19 mouse cellular contexts compared by ENCODE assay signal in the genomic region with DNA sequence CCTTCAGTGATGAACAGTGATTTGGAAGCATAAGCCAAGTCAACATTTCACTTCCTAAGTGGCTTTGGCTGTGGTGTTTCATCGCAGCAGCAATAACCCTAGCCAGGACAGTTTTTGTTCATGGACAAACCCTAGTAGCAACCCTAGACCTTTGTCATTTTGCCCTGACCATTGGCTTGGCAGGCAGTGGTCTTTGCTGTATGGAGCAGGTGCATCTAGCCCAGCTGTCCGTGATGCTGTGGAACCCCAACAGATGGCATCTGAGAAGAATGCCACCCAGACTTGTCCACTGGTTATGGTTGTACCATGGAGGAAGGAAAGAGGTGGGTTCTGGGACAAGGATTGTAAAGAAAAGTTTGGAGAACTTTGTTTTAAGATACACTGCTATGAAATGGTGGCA.
DNase-seq lines count a peak whose midpoint lies in the region; ATAC-seq and TF ChIP-seq lines count a peak whose summit lies in the region.
"Had no signal": no experiment of that assay in that cellular context is flagged by ENCODE, and none has a peak within 500 bp of the region (broad histone marks: within the 10 kb centered on the region; RNA-seq: fewer than 3 reads in every experiment).

No protein-coding gene starts in this region.

- DNase-seq in heart, adult 11 months = peak; percentile 62
- no peak for DNase-seq in heart, adult 9 months (ENCODE audit: low spot score in 2 of 2)
- DNase-seq in stomach, postnatal 0 days (ENCODE audit: low spot score) = no peak
- DNase-seq: adrenal gland, adult 2 months; adrenal gland, adult 8-10 months; adrenal gland, postnatal 10 days; adrenal gland, postnatal 14 days; adrenal gland, postnatal 25 days; adrenal gland, postnatal 36 days; B cell, adult 2 months; cerebellum, adult 11 months; cerebellum, adult 11-12 months; cerebellum, adult 18-20 months had no signal

- no peaks in the 10 kb centered on the region for H3K79me2 ChIP-seq in myocyte (ENCODE audit: control insufficient read depth, insufficient read depth)

- no peak overlapping the region for H3K27ac ChIP-seq in stomach, postnatal 0 days (replicated peaks)

- H3K4me1 ChIP-seq in stomach, postnatal 0 days (replicated peaks; ENCODE audit: control insufficient read depth, insufficient read depth) = no peaks in the 10 kb centered on the region

- no peaks in the 10 kb centered on the region for H3K9me3 ChIP-seq in stomach, postnatal 0 days (ENCODE audit: control insufficient read depth, low read length)

- no peak for TF ChIP-seq EP300 in stomach, postnatal 0 days (optimal IDR thresholded peaks at IDR 0.05)

- H3K4me3 ChIP-seq in myocyte = no peak overlapping the region
- H3K4me3 ChIP-seq in stomach, postnatal 0 days (ENCODE audit: low read depth, low read length) = no peak overlapping the region

- no peak for ATAC-seq in stomach, postnatal 0 days (ENCODE audit: low FRiP score, low TSS enrichment)
- ATAC-seq: activated CD4-positive, CD25-positive, alpha-beta regulatory T cell, adult 4 months; CD4-positive, CD25-positive, alpha-beta regulatory T cell, adult 4 months had no signal

- no peak overlapping the region for H3K9ac ChIP-seq in stomach, postnatal 0 days (ENCODE audit: low read length)

- no peaks in the 10 kb centered on the region for H3K36me3 ChIP-seq in myocyte (ENCODE audit: control insufficient read depth, insufficient read depth)
- H3K36me3 ChIP-seq in stomach, postnatal 0 days (ENCODE audit: control insufficient read depth, insufficient read depth, low read length) = no peaks in the 10 kb centered on the region
- H3K36me3 ChIP-seq: G1E had no signal

- H3K27me3 ChIP-seq in myocyte (ENCODE audit: control insufficient read depth, insufficient read depth, insufficient read length) = no peaks in the 10 kb centered on the region
- no peaks in the 10 kb centered on the region for H3K27me3 ChIP-seq in stomach, postnatal 0 days (ENCODE audit: control insufficient read depth, insufficient read depth, low read length)
- H3K27me3 ChIP-seq: CH12.LX, Patski had no signal

- no peak overlapping the region for H3K4me2 ChIP-seq in myocyte (ENCODE audit: low read depth)
- no peak overlapping the region for H3K4me2 ChIP-seq in stomach, postnatal 0 days (replicated peaks; ENCODE audit: low read depth)

- no peak overlapping the region for H3ac ChIP-seq in myocyte (ENCODE audit: control insufficient read depth, insufficient read length)

- WGBS in stomach, postnatal 0 days = 86% methylated on average over 2 of the region's 2 CpGs

- no peak for TF ChIP-seq CTCF in stomach, postnatal 0 days (IDR thresholded peaks at IDR 0.05; ENCODE audit: low read depth)

- no peak for TF ChIP-seq POLR2A in myocyte (IDR thresholded peaks at IDR 0.05; ENCODE audit: insufficient read length, low read depth)

TF ChIP-seq in myocyte, 11 proteins besides CTCF, POLR2A, EP300 and RAD21:
- peak in 2 of 3 experiments; percentile 1 to 72 for TF ChIP-seq MYOG (IDR thresholded peaks at IDR 0.05; ENCODE audit: control insufficient read depth in 1 of 3, insufficient read depth in 1 of 3, insufficient read length in 2 of 3, low read depth in 2 of 3)
- TF ChIP-seq POLR2AphosphoS2 (IDR thresholded peaks at IDR 0.05; ENCODE audit: insufficient read length, low read depth) = no peak
- TF ChIP-seq CEBPB (IDR thresholded peaks at IDR 0.05; ENCODE audit: insufficient read depth, poor library complexity, severe bottlenecking) = no peak
- no peak for TF ChIP-seq E2F4 (IDR thresholded peaks at IDR 0.05; ENCODE audit: insufficient read depth)
- no peak for TF ChIP-seq REST (IDR thresholded peaks at IDR 0.05; ENCODE audit: insufficient read depth, insufficient read length)
- TF ChIP-seq TCF3 (IDR thresholded peaks at IDR 0.05; ENCODE audit: insufficient read length, low read depth) = peak; percentile 37
- peak in 1 of 3 experiments; percentile 62 for TF ChIP-seq MYOD1 (IDR thresholded peaks at IDR 0.05; ENCODE audit: control insufficient read depth in 1 of 3, insufficient read length in 2 of 3, low read depth in 2 of 3)
- TF ChIP-seq MAX (IDR thresholded peaks at IDR 0.05; ENCODE audit: low read depth) = no peak
- TF ChIP-seq TCF12 (IDR thresholded peaks at IDR 0.05; ENCODE audit: insufficient read depth, poor library complexity, severe bottlenecking) = no peak
- no peak for TF ChIP-seq USF1 (IDR thresholded peaks at IDR 0.05; ENCODE audit: low read depth)
- no peak for TF ChIP-seq SRF (IDR thresholded peaks at IDR 0.05; ENCODE audit: control insufficient read depth, insufficient read length, low read depth)
